Mouse (Mus musculus): Measurements from ENCODE around the gene Itga5.

Gene Itga5

DNA sequence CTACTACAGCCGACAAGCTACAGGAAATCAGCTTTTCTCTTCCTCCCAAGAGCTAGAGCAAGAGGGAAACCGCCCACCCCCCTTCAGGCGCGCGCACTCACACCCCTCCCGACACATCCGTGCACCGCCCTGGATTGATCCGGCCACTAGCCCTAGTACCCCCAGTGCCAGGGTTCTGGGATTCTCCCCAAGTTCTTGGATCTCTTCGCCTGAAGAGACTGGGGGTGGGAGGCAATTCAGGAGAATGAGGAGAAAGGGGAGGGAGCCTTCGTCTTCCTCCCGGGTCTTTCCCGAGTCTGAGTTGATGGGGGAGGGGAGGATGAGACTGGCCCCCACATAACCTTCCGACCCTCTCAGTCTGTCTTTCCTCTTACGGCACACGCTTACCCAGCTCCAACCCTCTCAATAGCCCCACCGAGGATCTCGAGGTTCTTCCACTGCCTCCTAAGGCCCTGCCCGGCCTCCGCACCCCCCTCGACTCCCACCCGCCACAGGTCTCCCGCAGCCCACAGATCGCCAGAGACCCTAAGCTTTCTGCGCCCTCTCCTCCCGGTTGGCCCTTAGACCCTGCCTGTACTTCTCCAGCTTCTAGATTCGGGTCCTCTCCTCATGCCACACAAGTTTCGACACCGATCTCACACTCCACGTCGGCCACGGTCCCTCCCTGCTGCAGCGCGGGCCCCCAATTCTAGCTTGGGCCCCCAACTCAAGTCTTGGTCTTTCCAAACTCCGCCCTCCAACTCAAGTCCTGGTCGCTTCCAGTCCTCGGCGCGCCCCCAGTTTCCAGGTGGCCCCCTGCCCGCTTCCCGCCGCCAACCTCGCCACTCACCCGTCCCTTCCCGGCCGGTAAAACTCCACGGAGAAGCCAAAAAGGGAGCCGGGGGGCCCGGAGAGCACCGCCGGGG is 840 bp downstream of the Itga5 start:
- no peak for DNase-seq (ENCODE audit: low spot score in 2 of 2)

DNA sequence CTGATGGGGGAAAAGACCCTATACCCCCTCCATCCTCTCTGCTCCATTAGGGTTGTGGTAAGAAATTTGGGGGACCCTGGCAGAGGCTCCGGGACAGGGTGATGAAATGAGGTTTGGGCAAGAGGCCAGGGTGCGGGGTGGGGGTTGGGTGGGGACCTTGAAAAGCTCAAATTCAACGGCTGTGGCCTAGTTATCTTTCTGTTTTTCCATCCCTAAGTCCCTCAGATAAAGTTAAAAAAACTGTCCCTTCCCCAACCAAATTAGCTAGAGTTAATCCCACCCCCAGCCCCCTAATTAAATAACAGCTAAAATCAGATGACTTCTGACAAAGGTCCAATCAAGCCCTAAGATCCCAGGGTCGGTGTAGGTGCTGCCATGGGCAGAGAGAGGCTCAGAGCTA is 1.8 kb downstream of the Itga5 start:
- no peak for DNase-seq (ENCODE audit: low spot score in 2 of 2)

DNA sequence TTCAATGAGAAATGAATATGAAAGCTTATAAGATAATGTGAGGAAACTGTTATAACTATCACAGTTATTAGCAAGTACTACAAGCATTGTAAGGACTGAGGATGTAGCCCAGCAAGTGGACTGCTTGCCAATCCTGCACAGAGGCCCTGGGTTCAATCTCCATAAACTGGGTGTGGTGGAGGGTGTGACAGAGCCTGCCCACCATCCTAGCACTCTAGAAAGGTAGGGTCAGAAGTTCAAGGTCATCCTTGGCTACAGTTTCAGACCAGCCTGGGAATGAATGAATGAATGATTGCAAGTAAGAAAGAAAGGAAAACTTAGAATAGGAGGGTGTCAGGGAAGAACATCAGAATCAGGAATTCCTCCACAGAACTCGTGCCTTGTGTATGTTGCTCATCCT is 2.8 kb downstream of the Itga5 start:
- DNase-seq (ENCODE audit: low spot score in 2 of 2) = no peak

DNA sequence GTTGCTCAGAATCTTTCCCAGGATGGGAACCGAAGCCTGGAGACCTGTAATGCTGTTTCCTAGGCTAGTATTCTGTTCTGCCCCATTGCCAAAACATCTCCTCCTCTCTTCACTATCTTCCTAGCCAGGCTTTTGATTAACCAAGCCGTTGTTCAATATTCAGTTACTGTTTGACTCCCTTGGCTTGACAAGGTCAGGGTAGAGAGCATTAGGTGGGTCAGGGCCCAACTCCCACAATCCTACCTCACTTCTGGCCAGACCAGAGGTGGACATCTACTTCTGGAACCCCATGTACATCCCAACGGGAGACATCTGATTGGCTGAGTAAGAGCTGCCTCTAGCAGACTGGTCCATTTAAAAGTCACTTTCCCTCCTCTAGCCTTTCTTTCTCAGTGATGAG is 3.6 kb downstream of the Itga5 start:
- no peak for DNase-seq (ENCODE audit: low spot score in 2 of 2)

DNA sequence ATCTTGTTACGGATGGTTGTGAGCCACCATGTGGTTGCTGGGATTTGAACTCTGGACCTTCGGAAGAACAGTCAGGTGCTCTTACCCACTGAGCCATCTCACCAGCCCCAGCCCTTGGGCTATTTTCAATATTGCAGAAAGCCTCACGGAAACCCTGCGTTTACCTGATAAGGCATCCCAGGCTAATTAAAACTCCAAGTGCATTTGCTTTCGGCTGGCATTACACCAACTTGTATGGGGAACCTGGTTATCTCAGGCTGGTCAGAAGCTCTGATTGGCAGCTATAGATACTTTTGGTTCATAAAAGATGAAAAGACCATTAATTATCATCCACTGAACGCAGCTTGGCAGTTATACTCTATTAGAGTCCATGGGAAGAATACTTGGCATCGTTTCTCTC is 4.2 kb downstream of the Itga5 start:
- DNase-seq (ENCODE audit: low spot score in 2 of 2) = no peak

DNA sequence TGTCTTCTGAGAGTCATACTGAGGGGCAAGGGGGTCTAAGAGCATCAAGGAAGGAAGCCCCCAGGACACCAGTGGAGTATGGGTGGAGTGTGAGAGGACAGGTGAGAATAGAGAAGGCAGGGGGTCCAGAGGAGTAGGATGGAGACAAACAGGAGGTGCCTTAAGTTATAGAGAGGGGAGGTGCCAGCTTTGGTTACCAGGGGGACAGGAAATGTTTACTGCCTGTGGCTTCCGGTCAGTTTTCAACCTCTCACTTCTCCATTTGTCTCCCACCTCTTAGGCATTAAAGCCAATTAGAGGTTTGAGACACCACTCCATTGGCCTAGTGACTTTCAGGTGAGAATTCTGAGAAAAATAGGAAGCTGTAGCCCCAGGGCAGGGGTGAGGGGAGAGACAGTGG is 5.3 kb downstream of the Itga5 start:
- no peak for DNase-seq (ENCODE audit: low spot score in 2 of 2)

DNA sequence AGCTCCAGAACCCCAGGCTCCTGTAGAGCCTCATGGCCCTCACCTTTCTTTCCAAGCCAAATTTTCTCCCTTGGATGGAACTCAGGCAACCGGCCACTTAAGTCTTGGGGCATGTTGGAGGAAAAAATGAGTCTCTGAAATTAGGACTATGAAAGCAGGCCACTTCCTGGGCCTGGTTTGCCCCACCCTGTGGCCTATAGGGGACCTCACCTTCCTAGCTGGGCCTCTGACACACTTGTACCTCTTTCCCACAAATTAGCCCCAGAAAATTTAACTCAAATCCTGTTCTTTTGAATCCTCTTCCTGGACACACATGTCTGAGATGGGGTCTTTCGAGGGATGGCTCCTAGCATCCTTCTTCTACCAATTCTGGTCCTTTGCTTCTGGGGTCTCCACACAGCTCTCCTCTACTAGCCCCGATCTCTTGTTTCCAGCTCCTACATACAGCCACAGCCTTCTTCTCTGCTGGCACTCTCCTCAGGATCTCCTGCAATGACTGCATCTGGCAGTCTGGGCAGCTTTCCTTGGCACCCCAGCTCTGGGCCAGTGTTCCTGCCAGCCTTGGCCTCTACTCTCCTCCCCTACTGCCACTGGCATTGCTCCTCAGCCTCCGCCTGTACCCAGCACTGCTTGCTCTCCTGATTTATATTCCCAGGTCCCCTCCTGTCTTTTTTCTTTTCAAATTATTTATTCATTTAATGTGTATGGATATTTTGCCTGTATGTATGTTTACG is 6.5 kb downstream of the Itga5 start:
- no peak for DNase-seq (ENCODE audit: low spot score in 2 of 2)

DNA sequence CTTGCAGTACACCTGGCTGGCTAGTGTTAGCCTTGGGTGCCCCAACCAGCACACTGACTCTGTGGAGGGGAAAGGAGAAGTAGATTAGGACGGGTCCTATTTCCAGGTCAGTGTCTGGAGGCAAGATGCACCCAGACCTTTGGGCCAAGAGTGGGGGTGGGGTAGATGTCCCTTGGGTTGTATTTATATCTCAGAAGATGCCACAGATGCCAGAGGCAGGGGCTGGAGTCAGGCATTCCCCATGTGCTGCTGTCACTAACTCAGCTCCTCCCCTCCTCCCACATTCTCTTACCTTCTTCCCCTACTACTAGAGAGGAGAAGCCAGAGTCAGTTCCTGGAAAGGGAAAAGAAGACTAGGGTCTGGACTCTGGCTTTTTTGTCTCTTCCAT is 7.4 kb downstream of the Itga5 start:
- no peak for DNase-seq (ENCODE audit: low spot score in 2 of 2)

DNA sequence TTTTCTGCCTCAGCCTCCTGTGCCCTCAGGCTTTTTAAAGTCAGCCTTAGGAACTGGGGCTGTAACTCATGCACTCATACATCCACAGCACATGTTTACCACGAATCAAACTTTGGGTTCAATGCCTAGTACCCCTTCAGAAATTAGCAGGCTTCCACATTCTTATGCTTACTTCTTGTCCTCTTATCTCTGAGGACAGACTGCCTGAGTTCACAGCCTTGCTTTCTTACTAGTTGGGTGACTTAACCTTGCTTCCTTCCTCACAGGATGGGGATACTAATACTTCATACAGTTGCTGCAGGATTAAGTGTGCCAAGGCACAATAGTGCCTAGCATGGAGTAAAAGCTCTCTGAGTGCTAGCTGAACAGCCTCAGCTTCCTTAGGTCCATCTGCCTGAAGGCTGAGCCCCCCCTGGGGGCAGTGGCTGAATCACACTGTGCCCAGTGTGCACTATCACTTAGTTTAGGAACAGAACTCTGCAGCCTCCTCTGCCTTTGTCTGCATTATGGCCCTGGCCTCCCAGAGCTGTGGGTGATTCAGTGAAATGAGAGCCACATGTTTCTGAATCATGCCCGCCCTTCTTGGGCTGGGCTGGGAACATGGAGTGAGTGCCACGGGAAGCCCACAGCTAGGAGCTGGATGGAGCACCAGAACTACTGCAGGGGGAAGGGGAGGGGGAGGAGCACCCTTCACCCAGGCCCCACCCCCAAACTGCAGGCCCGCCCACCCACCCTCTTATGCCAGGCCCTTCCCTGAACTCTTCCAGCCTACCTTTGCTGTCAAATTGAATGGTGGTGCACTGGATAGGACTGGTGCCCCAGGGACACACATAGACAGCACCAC is 8.1 kb downstream of the Itga5 start:
- peak in 1 of 2 experiments; percentile 23 for DNase-seq (ENCODE audit: low spot score in 2 of 2)

DNA sequence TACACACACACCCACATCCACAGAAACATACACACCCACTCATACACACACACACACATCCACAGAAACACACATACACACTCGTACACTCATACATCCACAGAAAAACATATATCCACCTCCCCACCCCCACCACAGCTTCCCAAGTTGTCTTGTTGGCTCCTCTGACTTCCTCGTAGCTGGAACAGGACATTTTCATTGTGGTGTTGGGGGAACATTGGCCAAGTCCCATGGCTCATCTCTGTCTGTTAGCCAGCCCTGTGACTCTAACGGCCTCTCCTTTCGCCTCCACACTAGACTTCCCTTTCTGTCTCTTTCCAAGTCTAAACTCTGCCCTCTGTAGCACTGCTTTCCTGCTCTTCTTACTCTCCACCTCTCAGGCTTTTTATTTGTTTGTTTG is 8.7 kb downstream of the Itga5 start:
- no peak for DNase-seq (ENCODE audit: low spot score in 2 of 2)

DNA sequence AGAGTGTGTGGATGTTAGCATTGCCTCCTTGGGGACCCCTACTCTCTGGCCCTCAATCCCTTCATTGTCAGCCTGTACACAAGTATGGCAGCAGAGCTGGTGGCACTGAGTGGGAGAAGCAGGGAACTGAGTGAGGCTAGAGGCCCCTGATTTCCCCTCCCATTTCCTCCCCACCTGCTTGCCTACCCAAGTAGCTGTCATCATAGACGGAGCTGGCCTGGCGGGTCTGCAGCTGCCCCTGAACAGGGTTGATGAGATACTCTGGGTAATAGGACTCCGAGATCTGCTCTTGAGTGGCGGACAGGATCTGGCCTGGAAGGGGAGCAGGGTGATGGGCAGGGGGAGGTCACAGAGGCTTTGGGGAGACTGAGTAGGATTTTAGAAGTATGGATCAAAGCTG is 10.4 kb downstream of the Itga5 start:
- DNase-seq (ENCODE audit: low spot score in 2 of 2) = no peak

DNA sequence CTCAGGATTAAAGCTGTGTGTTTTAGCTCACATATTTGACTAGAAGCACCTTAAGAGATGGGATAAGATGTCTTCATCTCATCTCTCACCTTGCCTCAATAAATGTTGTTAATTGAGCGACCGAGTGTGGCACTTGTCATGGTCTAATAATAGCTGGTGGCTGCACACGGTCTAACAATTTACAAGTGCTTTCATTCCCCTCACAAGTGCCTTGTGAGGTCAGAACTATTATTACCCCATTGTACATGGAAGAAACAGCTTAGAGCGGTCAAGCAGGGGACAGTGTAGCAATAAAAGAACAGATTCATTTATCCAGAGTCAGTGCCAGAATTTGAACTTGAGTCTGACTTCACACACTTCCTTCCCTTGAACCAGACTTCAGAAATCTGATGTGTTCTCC is 11.1 kb downstream of the Itga5 start:
- DNase-seq (ENCODE audit: low spot score in 2 of 2) = no peak

DNA sequence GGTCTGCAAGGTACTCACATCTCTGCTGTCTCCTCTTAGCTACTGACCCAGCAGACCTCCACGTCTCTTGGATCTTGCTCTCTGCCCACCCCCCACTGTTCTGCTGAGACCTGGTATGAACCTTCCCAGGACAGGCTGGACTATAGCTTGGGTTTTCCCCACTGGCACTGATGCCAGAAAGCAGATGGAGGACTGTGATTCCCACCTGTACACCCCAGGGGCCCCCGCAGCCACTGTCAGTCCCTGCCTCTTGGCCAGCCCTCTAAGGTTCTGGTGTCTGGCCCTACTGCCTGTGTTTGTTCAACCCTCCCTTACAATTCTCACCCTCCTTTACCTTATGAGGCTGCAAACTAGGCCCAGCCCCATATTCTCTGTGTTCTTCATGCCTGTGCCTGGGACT is 11.9 kb downstream of the Itga5 start:
- no peak for DNase-seq (ENCODE audit: low spot score in 2 of 2)

DNA sequence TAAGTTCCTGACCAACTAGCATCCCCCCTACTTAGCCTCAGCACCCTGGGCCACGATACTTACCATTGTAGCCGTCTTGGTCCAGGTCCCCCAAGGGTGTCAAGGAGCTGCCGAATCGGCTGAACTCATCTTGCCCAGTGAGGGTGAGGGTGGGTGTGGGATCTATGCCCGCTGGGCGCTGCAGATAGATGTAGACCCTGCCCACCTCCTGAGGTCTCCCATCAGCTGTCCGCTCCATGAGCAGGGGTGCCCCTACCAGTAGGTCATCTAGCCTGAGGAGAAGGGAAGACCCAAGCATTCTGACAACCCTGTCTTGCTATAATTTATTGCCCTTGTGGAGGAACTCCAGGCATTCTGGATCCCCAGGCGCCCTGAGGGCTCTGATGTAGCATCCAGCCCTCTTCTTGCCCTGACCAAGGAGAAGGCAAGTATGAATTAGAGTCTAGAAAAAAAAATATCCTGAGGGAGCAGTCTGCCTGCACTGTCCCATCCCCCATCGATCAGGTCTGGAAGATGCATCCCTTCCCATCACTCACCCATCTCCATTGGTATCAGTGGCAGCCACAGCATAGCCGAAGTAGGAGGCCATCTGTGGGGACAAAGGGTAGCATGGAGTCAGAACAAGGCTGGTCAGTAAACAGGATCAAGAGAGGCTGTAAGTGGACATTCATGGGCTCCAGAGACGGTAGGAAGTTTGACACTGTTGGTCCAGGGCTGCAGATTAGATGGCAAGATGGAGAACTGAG is 12.9 kb downstream of the Itga5 start:
- no peak for DNase-seq (ENCODE audit: low spot score in 2 of 2)

DNA sequence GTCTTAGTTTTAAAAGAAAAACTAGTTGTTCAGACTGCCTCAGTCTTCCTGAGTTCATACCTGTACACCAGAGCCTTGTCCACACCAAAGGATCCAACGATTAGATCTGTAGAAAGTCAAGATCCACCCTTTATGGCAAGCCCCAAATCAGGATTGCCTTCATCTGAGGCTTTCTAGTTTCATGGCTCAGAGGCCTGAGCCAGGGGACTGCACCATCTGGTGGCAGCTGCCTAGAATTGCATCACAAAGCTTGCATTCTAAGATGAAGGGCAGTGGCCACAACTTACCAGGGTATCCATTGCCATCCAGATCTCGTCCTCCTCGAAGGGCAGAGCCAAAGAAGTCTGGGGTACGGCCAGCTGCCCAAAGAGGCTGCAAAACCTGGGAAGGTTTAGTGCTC is 13.7 kb downstream of the Itga5 start:
- DNase-seq (ENCODE audit: low spot score in 2 of 2) = peak; percentile 51 to 54

DNA sequence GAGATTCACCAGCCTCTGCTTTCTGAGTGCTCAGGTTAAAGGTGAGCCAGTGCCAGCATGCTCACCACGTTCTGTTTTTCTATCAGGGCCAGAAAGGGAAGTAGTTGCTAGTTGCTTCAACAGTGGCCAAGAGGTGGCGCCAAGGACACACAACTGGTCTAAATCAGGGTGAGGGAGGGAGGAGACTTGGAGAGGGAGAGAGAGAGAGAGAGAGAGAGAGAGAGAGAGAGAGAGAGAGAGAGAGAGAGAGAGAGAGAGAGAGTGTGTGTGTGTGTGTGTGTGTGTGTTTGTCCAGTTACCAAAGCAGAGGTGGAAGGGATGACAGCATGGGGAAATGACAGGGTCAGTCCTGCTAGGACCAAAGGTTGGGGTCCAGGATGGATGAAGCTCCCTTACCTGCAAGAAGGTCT is 19.3 kb downstream of the Itga5 start:
- peak; percentile 70 for DNase-seq (ENCODE audit: low spot score in 2 of 2)

DNA sequence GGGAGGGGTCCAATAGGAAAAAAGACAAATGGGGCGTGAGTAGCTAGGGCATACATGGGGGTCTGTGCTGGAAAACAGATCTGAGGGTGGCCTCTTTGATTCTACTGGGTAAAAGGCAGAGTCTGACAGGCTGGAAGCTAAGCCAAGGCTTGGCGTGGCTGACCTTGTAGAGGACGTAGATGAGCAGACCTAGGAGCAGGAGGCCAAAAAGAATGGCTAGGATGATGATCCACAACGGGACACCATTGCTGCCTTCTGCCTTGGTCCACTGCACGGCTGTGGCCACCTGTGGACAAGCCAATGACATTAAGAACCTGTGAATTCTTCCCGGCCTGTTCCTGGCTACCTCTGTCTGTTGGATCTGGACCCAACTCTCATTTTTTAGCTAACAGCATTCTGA is 20.8 kb downstream of the Itga5 start:
- DNase-seq (ENCODE audit: low spot score in 2 of 2) = no peak

DNA sequence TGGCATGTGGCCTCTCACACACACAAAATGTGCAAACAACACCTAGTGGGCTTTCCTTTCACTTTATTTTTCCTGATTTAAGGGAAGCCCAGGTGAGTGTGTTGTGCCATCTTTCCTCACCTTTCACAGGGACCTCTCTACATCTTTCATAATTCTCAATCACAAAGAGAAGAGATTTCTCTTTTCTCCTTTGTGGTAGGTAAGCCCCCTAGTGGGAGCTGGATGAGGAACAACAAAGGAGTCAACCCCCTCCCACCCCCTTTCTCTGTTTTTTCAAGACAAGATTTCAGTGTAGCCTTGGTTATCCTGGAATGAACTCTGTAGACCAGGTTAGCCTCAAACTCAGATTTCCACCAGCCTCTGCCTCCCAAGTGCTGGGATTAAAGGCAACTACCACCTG is 23.0 kb downstream of the Itga5 start:
- no peak for DNase-seq (ENCODE audit: low spot score in 2 of 2)

DNA sequence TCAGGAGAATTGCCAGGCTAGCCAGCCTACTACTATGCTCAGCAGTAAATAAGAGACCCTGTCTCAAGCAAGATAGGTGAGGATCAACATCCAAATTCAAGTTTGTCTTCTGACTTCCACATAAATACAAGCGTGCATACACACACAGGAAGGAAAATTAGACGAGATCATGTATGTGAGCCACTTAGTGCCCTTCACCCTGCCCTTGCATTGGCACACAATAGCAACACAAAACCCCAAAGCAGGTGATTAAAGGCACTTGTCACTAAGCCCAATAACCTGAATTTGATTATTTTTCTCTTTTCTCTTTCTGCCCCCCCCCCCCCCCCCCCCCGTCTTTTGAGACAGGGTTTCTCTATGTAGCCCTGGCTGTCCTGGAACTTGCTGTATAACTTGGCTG is 23.6 kb downstream of the Itga5 start:
- no peak for DNase-seq (ENCODE audit: low spot score in 2 of 2)

DNA sequence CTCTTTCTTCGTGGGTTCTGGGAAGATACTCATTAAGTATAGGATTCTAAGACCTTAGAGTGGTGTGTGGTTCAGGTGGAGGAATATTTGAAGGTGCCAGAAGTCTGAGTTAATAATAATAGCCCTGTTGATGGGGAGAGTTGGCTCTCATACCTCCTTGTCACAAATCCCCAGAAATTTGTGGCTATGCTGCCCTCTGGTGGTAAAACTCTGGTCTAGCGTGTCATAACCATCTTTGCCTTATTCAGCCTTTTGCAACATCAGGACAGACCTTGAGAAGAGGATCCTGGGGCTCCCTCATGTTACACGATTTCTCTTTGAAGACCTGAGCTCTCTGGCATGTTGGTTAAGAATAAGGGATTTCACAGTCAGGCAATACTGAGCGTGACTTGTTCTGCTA is 24.1 kb downstream of the Itga5 start:
- DNase-seq (ENCODE audit: low spot score in 2 of 2) = peak; percentile 82 to 88

DNA sequence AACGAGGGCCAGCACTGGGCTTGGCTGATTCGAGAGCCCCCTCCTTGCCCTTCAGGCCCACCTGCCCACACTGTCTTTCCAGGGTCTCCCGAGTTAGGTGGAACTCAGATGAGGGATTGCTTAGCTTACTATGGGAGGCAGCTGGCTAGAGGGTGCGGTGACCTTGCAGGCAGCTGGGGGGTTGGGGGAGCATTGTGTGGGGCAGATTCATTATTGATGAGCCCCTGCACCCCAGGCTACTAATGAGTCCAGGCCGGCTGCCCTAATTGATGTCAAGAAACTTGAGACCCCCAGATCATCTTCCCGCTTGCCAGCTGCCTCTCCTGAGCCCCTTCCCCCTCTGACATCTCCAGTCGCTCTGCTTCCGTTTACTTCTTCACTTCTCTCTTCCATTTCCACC is 25.0 kb downstream of the Itga5 start:
- no peak for DNase-seq (ENCODE audit: low spot score in 2 of 2)

DNA sequence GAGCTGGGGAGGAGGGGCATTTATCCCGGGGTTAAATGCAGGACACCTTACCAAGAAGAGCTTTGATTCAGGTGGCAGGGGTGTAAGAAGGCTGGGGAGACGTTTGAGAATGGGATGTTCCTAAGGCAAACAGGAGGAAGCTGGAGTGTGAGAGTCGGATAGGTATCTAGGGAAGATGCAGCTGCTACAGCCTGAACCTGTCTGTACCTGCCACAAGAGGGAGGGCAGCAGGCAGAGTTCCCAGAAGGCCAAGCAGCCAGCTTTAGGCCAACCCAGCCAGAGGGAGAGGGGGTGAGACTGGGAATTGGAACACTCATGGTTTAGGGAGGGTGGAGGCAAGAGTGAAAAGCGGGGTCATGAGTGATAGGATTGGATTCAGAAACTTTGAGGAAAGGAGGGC is 25.8 kb downstream of the Itga5 start:
- no peak for DNase-seq (ENCODE audit: low spot score in 2 of 2)
